Mouse (Mus musculus) thymus, adult 18-20 months (tissue): ENCODE measurements around the gene Ywhag.
A peak's percentile ranks its signal among the peaks of the same experiment; 100 is the strongest.

Source experiments
- DNase-seq, 2 experiments: peaks; one replicate each; pipeline ENCODE4 v3.0.0; 2022; ENCODE audit warnings: mixed read lengths in 2 of 2

Gene Ywhag

GRCm38 (mm10) chr5:135879449-135880158, 54.8 kb downstream of the Ywhag start:
- peak; percentile 19 to 25 for DNase-seq

GRCm38 (mm10) chr5:135877831-135878231, 56.6 kb downstream of the Ywhag start:
- no peak for DNase-seq

DNA sequence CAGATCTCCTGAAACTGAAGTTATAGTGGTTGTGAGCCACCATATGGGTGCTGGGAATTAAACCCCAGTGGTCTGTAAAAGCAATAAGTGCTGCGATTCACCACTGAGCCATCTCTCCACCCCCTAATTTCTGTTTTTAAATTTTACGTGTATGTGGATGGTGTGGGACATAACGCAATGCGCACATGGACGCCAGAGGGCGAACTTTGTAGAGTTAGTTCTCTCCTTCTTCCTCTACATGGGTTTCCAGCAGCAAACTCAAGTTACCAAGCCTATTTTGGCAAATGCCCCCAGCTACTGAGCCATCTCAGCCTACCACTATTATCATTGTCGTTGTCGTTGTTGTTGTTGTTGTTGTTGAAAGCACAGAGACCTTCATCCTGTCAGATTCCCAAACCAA, 57.2 kb downstream of the Ywhag start:
- DNase-seq, result no peak

- DNase-seq, result no peak
Observed at GRCm38 (mm10) chr5:135873753-135874152, 60.7 kb downstream of the Ywhag start.

DNA sequence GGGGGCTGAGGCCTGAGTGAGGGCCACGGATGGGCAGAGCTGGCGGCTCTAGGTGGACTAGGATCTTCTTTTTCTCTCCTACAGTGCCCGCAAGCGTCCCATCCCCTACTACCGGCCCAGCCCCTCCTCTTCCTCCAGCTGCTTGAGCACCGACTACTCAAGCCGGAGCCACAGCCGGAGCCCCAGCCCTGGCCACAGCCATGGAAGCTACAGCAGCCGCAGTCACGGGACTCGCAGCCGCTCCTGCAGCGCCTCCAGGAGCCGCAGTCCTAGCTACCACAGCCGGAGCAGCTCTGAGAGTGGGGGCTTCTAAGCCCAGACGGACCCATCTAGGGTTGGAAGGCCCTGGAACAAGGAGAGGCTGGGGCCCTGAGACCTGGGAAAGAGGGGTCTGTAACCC, 61.4 kb downstream of the Ywhag start:
- no peak for DNase-seq

- DNase-seq, result no peak
Observed at GRCm38 (mm10) chr5:135870505-135870904, 63.9 kb downstream of the Ywhag start.

GRCm38 (mm10) chr5:135869661-135870423, 64.6 kb downstream of the Ywhag start:
- no peak for DNase-seq

DNA sequence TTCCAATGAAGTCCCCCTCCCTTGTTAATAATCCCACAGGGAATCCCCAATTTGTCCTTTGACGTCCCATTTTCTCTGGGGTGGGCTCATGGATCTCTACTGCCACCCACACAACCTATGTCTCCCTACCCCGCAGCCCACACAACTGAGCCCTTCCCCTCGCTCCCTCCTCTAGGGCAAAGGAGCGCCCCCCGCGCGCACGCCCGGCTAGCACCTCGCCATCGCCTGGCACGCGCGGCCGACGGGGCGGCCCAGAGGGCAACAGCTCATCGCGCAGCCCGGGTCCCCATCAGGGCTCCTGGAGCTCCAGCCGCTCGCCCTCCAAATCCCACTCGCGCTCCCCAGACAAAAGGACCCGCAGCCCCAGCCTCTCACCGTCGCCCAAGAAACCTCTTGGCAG, 65.8 kb downstream of the Ywhag start:
- no peak for DNase-seq

DNA sequence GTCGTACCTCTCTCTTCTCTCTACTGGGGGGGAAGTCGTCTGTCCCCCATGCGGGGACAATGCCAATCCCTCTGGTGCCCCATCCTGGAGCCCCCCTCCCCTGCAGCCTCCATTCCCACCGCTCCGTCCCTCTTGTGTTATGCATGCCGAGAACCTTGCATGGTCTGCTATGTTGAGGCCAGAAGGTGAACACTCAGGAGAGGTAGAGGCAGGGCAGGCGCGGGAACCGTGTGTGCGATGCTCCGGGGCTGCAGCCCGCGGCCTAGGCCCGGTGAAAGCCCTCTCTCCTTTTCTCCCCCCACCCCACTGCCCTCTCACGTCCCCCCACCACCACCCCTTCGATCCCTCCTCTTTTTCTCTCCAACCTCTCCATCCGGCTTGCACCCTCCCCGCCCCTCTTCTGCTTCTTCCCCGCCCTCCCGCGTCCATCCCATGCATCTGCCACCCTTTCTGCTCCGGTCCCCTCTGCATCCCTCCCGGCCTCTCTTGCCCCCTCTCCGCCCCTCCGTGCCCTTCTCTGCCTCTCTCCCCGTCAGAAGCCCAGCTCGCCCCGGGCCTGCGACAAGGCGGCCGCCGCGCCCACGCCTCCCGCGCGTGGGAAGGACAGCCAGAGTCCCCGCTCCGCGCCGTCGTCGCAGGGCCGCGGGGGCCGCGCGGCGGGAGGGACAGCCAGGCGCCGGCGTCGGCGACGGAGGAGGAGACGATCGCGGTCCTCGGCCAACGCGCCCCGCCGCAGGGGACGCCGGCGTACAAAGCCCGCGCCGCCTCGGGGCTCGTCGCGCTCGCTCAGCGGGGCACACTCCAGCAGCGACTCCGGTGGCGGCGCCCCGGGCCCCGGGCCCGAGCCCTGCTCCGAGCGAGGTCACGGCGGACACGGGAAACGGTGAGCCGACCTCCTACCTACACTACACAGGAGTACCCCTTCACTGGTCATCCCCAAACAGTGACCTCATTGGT, 66.5 kb downstream of the Ywhag start:
- no peak for DNase-seq

DNA sequence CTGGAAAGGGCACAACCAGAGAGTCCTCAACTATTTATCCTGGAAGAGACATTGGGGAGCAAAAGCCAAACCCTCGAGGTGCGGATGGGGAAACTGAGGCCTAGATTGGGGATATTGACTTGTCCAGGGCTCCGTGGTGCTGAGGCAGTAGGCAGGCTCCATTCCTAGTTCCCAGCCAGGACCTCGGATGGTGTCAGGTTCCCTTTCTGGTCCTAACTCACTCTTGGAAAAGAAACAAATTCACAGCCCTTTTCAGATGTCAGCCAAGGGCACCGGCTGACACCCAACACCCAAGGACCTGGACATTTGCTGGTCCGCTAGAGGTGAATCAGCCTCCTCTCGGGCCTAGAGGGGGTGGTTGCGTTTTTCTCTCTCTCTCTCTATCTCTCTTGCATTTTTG, 67.8 kb downstream of the Ywhag start:
- DNase-seq, result no peak
